Mouse (Mus musculus) forebrain, postnatal 0 days (tissue): ENCODE data around the gene Phc3. TPM values are rescaled to one million over a fixed set of nuclear protein-coding genes. Genes with fewer than 3 reads are reported as not detected.

Experiments used
- ATAC-seq: fragments of 200-750 bp; cut with Nextera tagmentation; 2 replicates; pipeline ENCODE4 v1.8.0; 2017; ENCODE audit warnings: mild to moderate bottlenecking, moderate library complexity
- DNase-seq: peaks from one replicate; pipeline ENCODE4 v3.0.0-alpha.2; 2015
- H3K27ac ChIP-seq: fragments of 300-500 bp; sonication (generic); 2 replicates; pipeline ENCODE4 v1.5.1; 2014; ENCODE audit warnings: low read depth, mild to moderate bottlenecking, antibody characterized with exemption, low read length, moderate library complexity, mixed read lengths
- H3K27me3 ChIP-seq: fragments of 300-500 bp; sonication (generic); 2 replicates; pipeline ENCODE4 v1.6.1; 2014; ENCODE audit warnings: mild to moderate bottlenecking, low read length, mixed read lengths; ENCODE audit not compliant: insufficient read depth
- H3K36me3 ChIP-seq: fragments of 300-500 bp; sonication (generic); 2 replicates; pipeline ENCODE4 v1.6.1; 2014; ENCODE audit warnings: mild to moderate bottlenecking, moderate library complexity; ENCODE audit not compliant: insufficient read depth
- H3K4me1 ChIP-seq: fragments of 300-500 bp; sonication (generic); 2 replicates; pipeline ENCODE4 v1.6.1; 2014; ENCODE audit warnings: antibody characterized with exemption; ENCODE audit not compliant: insufficient read depth
- H3K4me2 ChIP-seq: fragments of 300-500 bp; sonication (generic); 2 replicates; pipeline ENCODE4 v1.6.1; 2014; ENCODE audit warnings: low read depth, mild to moderate bottlenecking, moderate library complexity
- H3K4me3 ChIP-seq: fragments of 300-500 bp; sonication (generic); 2 replicates; pipeline ENCODE4 v1.5.1; 2014; ENCODE audit warnings: low read depth, low read length, mixed read lengths
- H3K9ac ChIP-seq: fragments of 300-500 bp; sonication (generic); 2 replicates; pipeline ENCODE4 v1.6.1; 2014; ENCODE audit warnings: mild to moderate bottlenecking
- H3K9me3 ChIP-seq: fragments of 300-500 bp; sonication (generic); 2 replicates; pipeline ENCODE4 v1.6.1; 2016; ENCODE audit warnings: low read length
- CTCF ChIP-seq: sonication (generic); IDR thresholded peaks from 2 replicates; pipeline ENCODE4 v1.5.1; 2016; ENCODE audit warnings: antibody characterized with exemption, control low read depth, low read depth
- WGBS: fragments of 180-500 bp; shearing (Covaris S2); extraction: QIAGEN DNeasy Blood & Tissue Kit; methylation state at CpG from one replicate; pipeline ENCODE4 v1.1.7; 2014; 5-methylcytosine and 5-hydroxymethylcytosine counted together
- polyA plus RNA-seq: library from polyadenylated mRNA; unstranded; fragments of >200 nt; fragmentation: Nextera tagmentation; extraction: Ambion mirVana; gene quantifications from 2 replicates; pipeline ENCODE4 v1.2.1, GENCODE M21; 2015
- total RNA-seq: library from RNA; depleted of rRNA; stranded (reverse); fragments of >200 nt; gene quantifications from 2 replicates; pipeline ENCODE4 v1.2.3, GENCODE M21; 2014; rRNA removed

The Phc3 gene
- total RNA-seq (19.8 and 26.2 TPM in 2 replicates), polyA plus RNA-seq (3.4 and 6.0 TPM in 2 replicates)

DNA sequence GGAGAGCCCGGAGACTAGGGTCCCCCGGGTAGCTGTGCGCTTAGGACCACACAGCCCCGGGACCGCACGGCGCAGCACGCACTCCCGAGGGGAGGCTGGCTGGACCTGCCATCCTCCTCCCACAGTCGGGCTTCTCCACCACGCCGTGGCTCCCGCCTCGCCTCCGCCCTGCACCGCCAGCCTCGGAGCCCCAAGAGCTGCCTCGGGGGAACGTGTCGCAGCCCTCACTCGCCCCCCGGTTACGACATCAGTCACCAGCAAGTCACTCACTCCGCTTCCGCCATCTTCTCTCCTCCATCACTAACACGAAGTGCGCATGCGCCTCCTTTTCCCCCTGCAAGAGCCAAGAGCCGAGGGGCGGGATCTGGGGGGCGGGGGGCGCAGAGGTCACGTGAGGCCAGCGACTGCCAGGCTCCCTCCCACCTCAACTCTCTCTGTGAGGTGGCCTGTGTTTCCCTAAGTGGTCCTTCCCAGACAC is at the start of gene Phc3:
TSS of gene Phc3 (minus strand) at position 312 of the 478 bp plus-strand sequence.
- peak within 1 kb of the TSS; percentile 93 for H3K27ac ChIP-seq
- TF ChIP-seq CTCF = no peak
- 0 out of 2 replicates have a peak, but pooled peaks cover 4% of the 10 kb centered on the region for H3K4me1 ChIP-seq
- H3K4me2 ChIP-seq = peak within 1 kb of the TSS; percentile 70
- peak; percentile 97 for DNase-seq
- ATAC-seq = peak; percentile 93
- peaks cover 11% of the 10 kb centered on the region for H3K36me3 ChIP-seq
- 4% methylated on average over 33 of the region's 34 CpGs for WGBS
- H3K9ac ChIP-seq = peak within 1 kb of the TSS; percentile 93
- no peaks in the 10 kb centered on the region for H3K9me3 ChIP-seq
- H3K27me3 ChIP-seq = no peaks in the 10 kb centered on the region
- peak within 1 kb of the TSS; percentile 94 for H3K4me3 ChIP-seq

DNA sequence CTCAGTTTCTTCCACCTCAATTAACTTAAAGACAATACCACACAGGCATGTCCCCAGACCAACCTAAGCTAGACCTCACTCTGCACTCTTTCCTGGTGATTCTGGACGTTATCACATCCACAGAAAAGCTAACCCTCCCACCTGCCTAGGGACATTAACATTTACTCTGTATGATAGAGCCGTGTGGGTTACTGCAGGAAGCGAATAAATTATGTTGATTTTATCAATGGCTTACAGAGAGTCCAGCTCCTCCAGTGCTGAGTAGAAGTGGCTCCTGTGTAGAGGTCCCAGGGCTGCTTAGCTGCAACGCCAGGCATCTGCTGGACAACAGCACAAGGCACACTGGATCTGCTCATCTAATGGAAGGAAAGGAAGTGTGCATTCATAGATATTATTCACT is 48.4 kb upstream of the Phc3 start:
- WGBS = 53% methylated on average over 4 of the region's 4 CpGs
- TF ChIP-seq CTCF = no peak

DNA sequence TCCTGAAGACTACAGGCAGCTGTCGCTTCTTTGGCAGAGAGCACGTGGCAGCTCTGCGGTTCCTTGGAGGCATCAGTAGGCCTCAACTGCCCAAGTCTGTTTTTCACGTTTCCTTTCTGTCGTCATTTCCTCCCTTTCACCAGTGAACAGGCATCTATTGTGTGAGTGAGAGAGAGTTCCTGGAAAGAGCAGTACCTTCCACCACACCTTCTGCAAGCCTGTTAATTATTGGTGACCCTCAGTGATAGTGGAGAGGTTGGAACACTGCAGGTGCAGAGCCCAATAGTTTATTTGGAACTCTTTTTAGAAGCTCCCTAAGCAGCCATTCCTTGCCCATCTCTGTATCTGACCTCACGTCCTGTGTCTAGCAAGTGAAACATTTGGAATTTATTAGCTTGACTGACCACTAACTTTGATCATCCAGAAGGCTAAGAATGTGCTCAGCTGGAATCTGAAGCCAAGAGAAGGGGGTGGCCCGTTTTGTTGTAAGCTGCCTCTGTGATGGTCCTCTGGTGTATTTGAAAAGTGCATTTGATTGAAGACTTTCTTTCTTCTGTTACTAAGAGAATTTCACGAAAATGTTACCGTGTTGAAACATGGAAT is 47.5 kb upstream of the Phc3 start:
- DNase-seq = no peak
- H3K9ac ChIP-seq = no peak overlapping the region
- no peak for ATAC-seq
- H3K9me3 ChIP-seq = no peaks in the 10 kb centered on the region
- no peaks in the 10 kb centered on the region for H3K4me1 ChIP-seq
- H3K4me2 ChIP-seq = no peak overlapping the region
- no peaks in the 10 kb centered on the region for H3K36me3 ChIP-seq
- H3K27ac ChIP-seq = no peak overlapping the region
- WGBS = 48% methylated on average over 9 of the region's 9 CpGs
- H3K27me3 ChIP-seq = no peaks in the 10 kb centered on the region
- no peak for TF ChIP-seq CTCF
- no peak overlapping the region for H3K4me3 ChIP-seq

More for the DNA sequence above, 48.4 kb upstream of the Phc3 start:
- ATAC-seq (peak; percentile 34; the same call in 1 of the 2 replicates), DNase-seq (no peak)
- Histone ChIP-seq H3K27ac (no peak overlapping the region), H3K4me1 (no peaks in the 10 kb centered on the region), H3K4me3 (no peak overlapping the region), H3K27me3 (no peaks in the 10 kb centered on the region), H3K9ac (no peak overlapping the region), H3K4me2 (no peak overlapping the region), H3K9me3 (no peaks in the 10 kb centered on the region), H3K36me3 (no peaks in the 10 kb centered on the region)

DNA sequence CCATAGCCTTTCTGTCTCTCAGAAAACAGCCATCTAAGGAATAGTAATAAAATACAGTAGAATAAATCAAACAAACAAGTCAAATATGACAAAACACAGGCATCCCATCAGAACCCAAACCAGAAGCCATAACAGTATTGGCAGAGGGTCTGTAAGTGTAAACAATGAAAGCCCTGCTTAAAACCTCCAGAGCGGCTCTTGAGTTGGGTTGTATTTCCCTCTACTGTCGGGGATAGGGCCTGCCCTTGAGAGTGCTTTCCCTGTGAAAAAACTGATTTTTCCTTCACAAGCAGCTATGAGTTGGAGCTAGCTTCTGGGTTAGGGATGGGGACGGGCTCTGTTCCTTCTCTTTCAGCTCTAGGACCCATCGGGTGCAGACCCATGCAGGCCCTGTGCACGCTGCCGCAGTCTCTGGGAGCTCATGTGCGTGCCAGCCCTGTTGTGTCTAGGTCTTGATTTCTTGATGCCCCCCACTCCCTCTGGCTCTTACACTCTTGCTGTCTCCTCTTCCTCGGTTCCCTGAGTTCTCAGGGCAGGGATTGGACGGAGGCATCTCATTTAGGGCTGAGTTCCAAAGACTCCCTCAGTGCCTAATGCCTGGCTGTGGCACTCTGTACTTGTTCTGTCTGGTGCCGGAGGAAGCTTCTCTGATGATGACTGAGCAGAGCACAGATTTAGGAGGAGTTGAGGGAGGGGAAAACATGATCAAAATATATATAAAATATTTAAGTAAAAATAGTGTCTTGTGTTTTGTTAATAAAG is 46.6 kb upstream of the Phc3 start:
- Histone ChIP-seq H3K9me3 (no peaks in the 10 kb centered on the region), H3K36me3 (no peaks in the 10 kb centered on the region), H3K4me2 (no peak overlapping the region), H3K9ac (no peak overlapping the region), H3K4me1 (no peaks in the 10 kb centered on the region), H3K4me3 (no peak overlapping the region), H3K27ac (no peak overlapping the region), H3K27me3 (no peaks in the 10 kb centered on the region)
- DNase-seq = no peak
- ATAC-seq = peak; percentile 23
- 76% methylated on average over 10 of the region's 10 CpGs for WGBS
- TF ChIP-seq CTCF = no peak

DNA sequence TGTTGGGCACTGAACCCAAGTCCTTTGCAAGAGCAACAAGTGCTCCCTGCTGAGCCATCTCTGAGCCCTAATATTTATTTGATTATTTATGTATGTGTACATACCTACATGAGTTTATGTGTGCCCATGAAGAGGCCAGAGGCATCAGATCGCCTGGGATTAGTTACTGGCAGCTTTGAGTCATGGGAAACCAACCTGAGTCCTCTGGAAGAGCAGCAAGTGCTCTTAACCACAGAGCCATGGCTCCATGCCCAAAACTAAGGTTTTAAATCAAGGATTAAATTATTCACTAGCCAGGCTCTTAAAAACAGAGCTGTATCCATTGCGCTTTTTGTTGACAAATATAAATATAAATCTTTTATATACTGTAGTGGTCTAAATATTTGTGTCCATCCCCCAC is 45.2 kb upstream of the Phc3 start:
- DNase-seq (no peak), ATAC-seq (no peak)
- H3K4me2 ChIP-seq = no peak overlapping the region
- no peaks in the 10 kb centered on the region for H3K4me1 ChIP-seq
- no peak overlapping the region for H3K4me3 ChIP-seq
- H3K27me3 ChIP-seq = no peaks in the 10 kb centered on the region
- no peak for TF ChIP-seq CTCF
- 91% methylated on average over 2 of the region's 2 CpGs for WGBS
- no peaks in the 10 kb centered on the region for H3K36me3 ChIP-seq
- no peaks in the 10 kb centered on the region for H3K9me3 ChIP-seq
- H3K27ac ChIP-seq = no peak overlapping the region
- no peak overlapping the region for H3K9ac ChIP-seq

DNA sequence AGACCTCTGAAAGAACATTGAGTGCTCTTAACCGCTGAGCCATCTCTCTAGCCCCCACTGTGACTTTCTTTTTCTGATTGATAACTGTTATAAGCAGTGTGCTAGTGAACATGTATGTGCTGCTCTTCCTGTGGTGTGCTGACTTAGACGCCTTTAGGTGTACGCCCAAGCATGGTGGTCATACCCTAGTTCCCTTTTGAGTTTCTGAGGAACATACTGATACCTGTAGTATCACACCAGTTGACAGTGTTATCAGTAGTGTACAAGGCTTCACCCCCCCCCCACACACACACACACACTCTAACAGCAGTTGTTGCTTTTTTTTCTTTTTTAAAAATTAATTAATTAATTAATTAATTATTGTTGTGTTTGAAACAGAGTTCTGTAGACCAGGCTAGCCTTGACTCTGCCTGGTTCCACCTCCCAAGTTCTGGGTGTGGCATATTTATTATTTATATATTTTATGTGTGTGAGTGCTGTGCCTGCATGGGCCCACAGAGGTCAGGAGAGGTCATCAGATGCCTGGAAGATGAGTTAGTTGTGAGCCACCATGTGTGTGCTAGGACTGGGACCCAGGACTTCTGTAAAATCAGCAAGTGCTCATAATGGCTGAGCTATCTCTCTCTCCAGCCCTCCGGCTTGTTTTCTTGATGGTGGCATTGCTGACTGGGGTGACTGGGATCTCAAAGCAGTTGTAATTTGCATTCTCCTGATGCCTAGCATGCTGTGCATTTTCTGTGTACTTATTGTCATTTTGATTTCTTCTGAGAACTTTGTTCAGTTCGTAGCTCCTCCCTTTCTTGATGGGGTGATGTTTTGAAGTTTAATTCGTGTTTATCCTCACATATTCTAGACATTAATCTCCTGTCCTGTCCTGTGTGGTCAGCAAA is 35.4 kb upstream of the Phc3 start:
- no peaks in the 10 kb centered on the region for H3K27me3 ChIP-seq
- no peaks in the 10 kb centered on the region for H3K9me3 ChIP-seq
- H3K4me1 ChIP-seq = no peaks in the 10 kb centered on the region
- DNase-seq = no peak
- TF ChIP-seq CTCF = no peak
- no peaks in the 10 kb centered on the region for H3K36me3 ChIP-seq
- WGBS = 76% methylated on average over 6 of the region's 6 CpGs
- ATAC-seq = no peak
- H3K9ac ChIP-seq = no peak overlapping the region
- no peak overlapping the region for H3K4me2 ChIP-seq
- no peak overlapping the region for H3K27ac ChIP-seq
- no peak overlapping the region for H3K4me3 ChIP-seq
